Mouse (Mus musculus) kidney, adult 2 months (tissue): ENCODE measurements at regions not wholly inside any gene's neighbourhood (a gene's known extent, or its start where the extent isn't known, plus 50 kb on each side); places are given as distances from the start of the nearest gene placed in this dataset.

Experiments
- CTCF ChIP-seq: fragments of 200-500 bp; conservative IDR thresholded peaks from 2 replicates; pipeline ENCODE4 v1.5.1; 2011; ENCODE audit warnings: low read depth, mild to moderate bottlenecking, control low read depth, low read length, moderate library complexity, mixed read lengths; ENCODE audit not compliant: insufficient read depth, insufficient read length
- POLR2A ChIP-seq: fragments of 200-500 bp; IDR thresholded peaks from one replicate; pipeline ENCODE4 v1.6.1; 2011; ENCODE audit warnings: low read depth, low read length, control low read depth

DNA sequence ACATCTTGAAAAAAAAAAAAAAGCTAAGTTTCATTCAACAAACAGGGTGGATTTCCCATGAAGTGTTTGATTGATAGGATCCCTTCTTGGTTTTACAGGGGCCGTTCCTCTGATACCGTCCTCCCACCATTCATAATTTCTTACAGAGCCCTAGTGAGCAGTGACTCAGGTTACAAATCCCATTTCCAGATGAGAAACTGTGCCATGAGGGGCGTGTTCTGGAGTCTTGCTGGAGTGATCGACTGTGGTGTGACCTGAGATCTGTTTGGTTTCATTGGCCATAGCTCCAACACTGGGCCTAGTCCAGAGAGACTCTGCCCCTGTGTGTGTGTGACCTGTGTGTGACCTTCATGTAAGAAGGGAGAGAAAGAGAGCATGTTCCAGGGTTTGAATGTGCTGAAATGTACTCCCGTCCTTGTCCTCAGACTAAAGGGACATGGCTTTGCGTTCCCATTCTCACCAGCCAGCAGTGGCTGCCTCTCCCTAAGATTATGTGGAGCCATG is 181.9 kb downstream of the Glrx3 start:
- no peak for TF ChIP-seq POLR2A
- no peak for TF ChIP-seq CTCF
